Mouse (Mus musculus) hindbrain, embryonic 15.5 days (tissue): ENCODE measurements around the gene Pou2af1. TPM values are rescaled to one million over a fixed set of nuclear protein-coding genes. Genes with fewer than 3 reads are reported as not detected.

Experiments used
- ATAC-seq: fragments of 200-750 bp; cut with Nextera tagmentation; 2 replicates; pipeline ENCODE4 v1.8.0; 2017; ENCODE audit warnings: low read depth, moderate number of reproducible peaks, moderate TSS enrichment; ENCODE audit not compliant: low FRiP score
- H3K27ac ChIP-seq: fragments of 300-500 bp; sonication (generic); replicated peaks from 2 replicates; pipeline ENCODE4 v1.5.1; 2015; ENCODE audit warnings: mild to moderate bottlenecking, inconsistent platforms
- H3K27me3 ChIP-seq: fragments of 300-500 bp; sonication (generic); 2 replicates; pipeline ENCODE4 v1.6.1; 2015; ENCODE audit warnings: control low read depth, inconsistent platforms
- H3K36me3 ChIP-seq: fragments of 300-500 bp; sonication (generic); 2 replicates; pipeline ENCODE4 v1.6.1; 2015; ENCODE audit warnings: control low read depth, inconsistent platforms
- H3K4me1 ChIP-seq: fragments of 300-500 bp; sonication (generic); replicated peaks from 2 replicates; pipeline ENCODE4 v1.6.1; 2015; ENCODE audit warnings: control low read depth, inconsistent platforms
- H3K4me2 ChIP-seq: fragments of 300-500 bp; sonication (generic); 2 replicates; pipeline ENCODE4 v1.6.1; 2015; ENCODE audit warnings: moderate library complexity, mild to moderate bottlenecking, inconsistent platforms
- H3K4me3 ChIP-seq: fragments of 300-500 bp; sonication (generic); 2 replicates; pipeline ENCODE4 v1.5.1; 2015; ENCODE audit warnings: mild to moderate bottlenecking, inconsistent platforms
- H3K9ac ChIP-seq: fragments of 300-500 bp; sonication (generic); 2 replicates; pipeline ENCODE4 v1.6.1; 2015; ENCODE audit warnings: inconsistent platforms
- H3K9me3 ChIP-seq: fragments of 300-500 bp; sonication (generic); 2 replicates; pipeline ENCODE4 v1.6.1; 2016; ENCODE audit warnings: control low read depth, inconsistent platforms
- WGBS: fragments of 180-500 bp; shearing (Covaris S2); methylation state at CpG from one replicate; pipeline ENCODE4 v1.1.7; 2015; 5-methylcytosine and 5-hydroxymethylcytosine counted together
- polyA plus RNA-seq: library from polyadenylated mRNA; unstranded; fragments of >200 nt; fragmentation: Nextera tagmentation; extraction: Ambion mirVana; gene quantifications from 2 replicates; pipeline ENCODE4 v1.2.1, GENCODE M21; 2015

Gene Pou2af1
- polyA plus RNA-seq = 0.10 and 0.27 TPM in 2 replicates

DNA sequence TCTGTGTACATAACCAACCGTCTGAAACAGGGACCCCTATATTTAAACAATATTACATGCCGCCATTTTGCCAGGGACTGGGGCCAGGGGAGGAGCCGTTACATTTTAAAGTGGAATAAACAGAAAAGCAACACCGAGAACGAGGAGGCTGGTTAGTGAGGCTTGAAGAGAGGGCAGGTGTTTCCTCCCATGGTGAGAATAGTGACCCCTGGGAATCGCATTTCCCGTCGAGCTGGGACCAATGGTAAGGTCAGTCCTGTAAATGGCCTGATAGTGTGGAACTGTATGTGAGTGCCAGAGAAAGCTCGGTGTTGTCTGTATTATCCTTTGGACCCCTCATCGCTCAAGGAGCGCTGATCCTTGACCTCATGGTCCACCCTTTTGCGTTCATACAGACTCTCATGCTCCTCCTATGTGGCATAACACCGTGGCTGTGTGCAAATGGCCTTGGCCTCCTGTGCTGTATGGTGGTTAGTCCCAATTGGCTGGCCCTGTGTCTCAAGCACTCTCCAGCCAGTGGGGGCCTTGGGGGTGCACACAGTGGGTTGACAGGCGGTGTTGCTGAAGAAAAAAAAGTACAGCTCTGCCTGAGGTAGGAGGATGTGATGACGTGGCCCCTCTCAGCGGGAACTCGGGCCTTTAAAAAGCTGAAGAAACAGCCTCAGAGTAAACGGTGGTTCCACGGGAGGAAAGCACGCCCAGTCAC lies at the start of gene Pou2af1:
Gene Pou2af1, plus strand, starts transcription at position 686 of the 706 bp plus-strand sequence.
- Histone ChIP-seq H3K27ac (no peak within 1 kb of the TSS), H3K9me3 (no peaks in the 10 kb centered on the region), H3K27me3 (no peaks in the 10 kb centered on the region), H3K4me3 (no peak within 1 kb of the TSS), H3K9ac (no peak within 1 kb of the TSS), H3K36me3 (no peaks in the 10 kb centered on the region), H3K4me1 (no peaks in the 10 kb centered on the region), H3K4me2 (no peak within 1 kb of the TSS)
- ATAC-seq = no peak
- WGBS = 83% methylated on average over 20 of the region's 20 CpGs

DNA sequence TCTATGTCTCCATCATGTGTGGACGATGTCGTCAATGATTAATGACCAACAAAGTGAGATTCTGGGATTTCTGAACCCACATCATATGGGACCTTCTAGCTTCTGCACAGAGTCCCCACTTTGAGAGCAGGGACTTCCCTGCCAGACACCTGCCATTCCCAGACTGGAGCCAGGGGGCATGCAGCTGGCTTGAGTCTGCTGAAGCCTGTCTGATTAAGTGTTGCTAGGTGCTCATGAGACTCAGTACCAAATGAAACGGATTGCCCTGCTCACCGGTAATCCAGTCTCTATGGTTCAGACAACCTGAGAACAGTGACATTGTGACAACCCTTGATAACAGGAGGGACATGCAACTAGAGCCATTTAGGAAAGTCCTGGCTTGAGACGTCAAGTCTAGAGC lies 49.5 kb upstream of the Pou2af1 start:
- Histone ChIP-seq H3K4me3 (no peak overlapping the region), H3K9me3 (no peaks in the 10 kb centered on the region), H3K36me3 (no peaks in the 10 kb centered on the region), H3K9ac (no peak overlapping the region), H3K27me3 (no peaks in the 10 kb centered on the region), H3K4me1 (no peaks in the 10 kb centered on the region), H3K27ac (no peak overlapping the region), H3K4me2 (no peak overlapping the region)
- WGBS = 85% methylated on average over 5 of the region's 5 CpGs
- no peak for ATAC-seq

DNA sequence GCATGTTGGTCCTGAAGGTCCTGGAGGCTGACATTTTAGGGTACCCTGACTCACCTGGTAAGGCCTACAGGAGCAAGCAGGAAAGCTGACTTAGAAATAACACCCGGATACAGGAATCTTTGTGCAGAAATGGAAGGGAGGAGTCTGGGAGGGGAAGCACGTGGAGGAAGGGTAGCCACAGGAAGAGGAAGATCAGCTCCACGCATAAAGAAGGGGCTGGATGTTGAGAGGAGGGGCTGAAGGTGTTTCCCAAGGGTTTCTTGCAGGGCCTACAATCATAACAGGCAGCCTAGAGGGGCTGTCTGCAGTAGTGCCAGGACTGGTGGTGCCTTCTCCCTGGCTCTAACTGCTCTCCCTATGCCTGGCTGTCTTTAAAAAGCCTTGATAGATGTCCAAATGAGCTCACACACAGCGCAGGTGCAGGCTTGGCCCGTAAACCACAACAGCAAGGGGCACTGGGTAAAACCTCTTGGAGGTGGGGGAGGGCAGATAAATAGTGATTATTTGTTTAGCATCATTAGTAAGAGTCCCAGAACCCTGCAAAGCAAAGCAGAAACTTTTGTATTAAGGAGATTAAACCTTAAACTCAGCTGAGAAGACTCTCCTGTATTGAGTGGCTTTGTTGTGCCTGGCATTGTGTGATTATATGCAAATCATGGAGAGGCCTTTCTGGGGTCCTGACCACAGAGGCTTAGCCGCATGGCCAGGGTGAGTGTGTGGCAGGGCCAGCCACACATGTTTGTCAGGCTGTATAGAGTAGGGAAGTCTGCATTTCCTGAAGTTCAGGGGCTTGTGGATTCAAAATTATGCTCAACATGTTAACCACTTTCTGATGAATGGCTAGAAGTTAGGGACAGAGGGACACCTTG lies 48.0 kb upstream of the Pou2af1 start, which contains the start of gene Gm32742:
Gene Gm32742, minus strand, starts transcription at position 206 of the 869 bp plus-strand sequence.
- H3K4me3 ChIP-seq = no peak within 1 kb of the TSS
- no peak within 1 kb of the TSS for H3K4me2 ChIP-seq
- no peak for ATAC-seq
- H3K36me3 ChIP-seq = no peaks in the 10 kb centered on the region
- no peaks in the 10 kb centered on the region for H3K4me1 ChIP-seq
- H3K27me3 ChIP-seq = no peaks in the 10 kb centered on the region
- 50% methylated on average over 6 of the region's 6 CpGs for WGBS
- no peak within 1 kb of the TSS for H3K9ac ChIP-seq
- H3K9me3 ChIP-seq = no peaks in the 10 kb centered on the region
- H3K27ac ChIP-seq = no peak within 1 kb of the TSS

DNA sequence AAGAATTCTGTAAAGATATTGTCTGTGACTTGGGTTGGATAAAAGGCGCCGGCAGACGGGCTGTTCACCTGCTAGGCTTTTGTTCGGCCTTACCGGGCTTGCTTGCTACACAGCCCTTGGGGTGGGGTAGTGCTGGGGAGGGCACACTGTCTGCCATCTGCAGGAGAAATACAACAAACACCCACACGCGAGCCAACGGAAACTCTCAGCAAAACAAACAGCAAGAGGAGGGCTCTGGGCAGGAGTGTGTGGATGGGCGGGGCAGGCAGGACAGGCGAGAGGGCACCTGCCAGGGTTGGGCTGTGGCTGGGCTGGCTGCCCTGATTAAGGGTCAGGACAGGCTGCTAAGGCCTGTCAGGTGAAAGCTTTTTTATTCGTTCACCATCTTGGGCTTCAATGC lies 45.6 kb upstream of the Pou2af1 start:
- ATAC-seq = no peak
- no peaks in the 10 kb centered on the region for H3K4me1 ChIP-seq
- H3K4me3 ChIP-seq = no peak overlapping the region
- no peaks in the 10 kb centered on the region for H3K9me3 ChIP-seq
- no peak overlapping the region for H3K4me2 ChIP-seq
- no peak overlapping the region for H3K27ac ChIP-seq
- H3K27me3 ChIP-seq = no peaks in the 10 kb centered on the region
- 48% methylated on average over 11 of the region's 11 CpGs for WGBS
- no peaks in the 10 kb centered on the region for H3K36me3 ChIP-seq
- no peak overlapping the region for H3K9ac ChIP-seq

DNA sequence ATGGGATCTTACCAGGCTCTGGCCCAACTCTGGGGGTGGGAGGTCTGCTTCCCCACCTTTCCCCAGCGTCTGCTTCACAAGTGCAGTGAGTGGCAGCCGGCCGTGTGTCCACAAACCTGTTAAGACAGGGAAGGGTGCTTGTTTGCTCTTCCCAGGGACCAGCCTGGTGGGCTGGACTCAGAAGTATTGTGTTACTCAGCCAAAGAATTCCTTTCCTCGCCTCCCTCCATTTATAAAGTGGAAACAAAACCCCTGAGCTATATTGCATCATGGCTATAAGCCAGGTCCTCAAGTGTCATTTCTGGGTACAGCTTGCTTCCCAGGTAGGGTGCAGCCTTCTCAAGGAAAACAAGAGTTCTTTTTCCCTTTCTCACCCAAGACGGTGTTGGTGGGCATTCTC lies 44.8 kb upstream of the Pou2af1 start:
- 77% methylated on average over 5 of the region's 5 CpGs for WGBS
- Histone ChIP-seq H3K9ac (no peak overlapping the region), H3K27me3 (no peaks in the 10 kb centered on the region), H3K9me3 (no peaks in the 10 kb centered on the region), H3K4me3 (no peak overlapping the region), H3K36me3 (no peaks in the 10 kb centered on the region), H3K4me2 (no peak overlapping the region), H3K4me1 (no peaks in the 10 kb centered on the region), H3K27ac (no peak overlapping the region)
- ATAC-seq = no peak

DNA sequence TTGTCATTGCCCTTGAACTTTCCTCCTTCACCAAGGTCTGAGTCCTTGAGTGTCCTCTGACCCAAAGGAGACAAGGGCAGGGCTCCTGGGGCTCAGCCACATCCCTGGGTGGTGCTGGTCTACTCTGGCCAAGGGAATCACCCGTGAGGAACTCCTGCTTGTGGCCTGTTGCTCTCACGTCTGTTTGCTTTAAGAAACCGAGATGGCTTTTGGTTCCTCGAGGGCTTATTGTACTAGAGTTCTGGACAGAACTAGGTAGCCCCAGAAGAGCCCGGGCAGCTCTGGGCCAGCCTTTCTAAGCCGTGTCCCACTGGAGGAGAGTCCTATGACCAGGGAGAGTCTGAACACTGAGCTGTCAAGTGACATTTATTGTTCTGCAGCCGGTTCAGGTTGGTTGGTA lies 44.4 kb upstream of the Pou2af1 start:
- no peak for ATAC-seq
- no peak overlapping the region for H3K9ac ChIP-seq
- H3K36me3 ChIP-seq = no peaks in the 10 kb centered on the region
- no peak overlapping the region for H3K4me2 ChIP-seq
- no peaks in the 10 kb centered on the region for H3K4me1 ChIP-seq
- WGBS = 90% methylated on average over 7 of the region's 7 CpGs
- no peak overlapping the region for H3K4me3 ChIP-seq
- H3K27ac ChIP-seq = no peak overlapping the region
- H3K9me3 ChIP-seq = no peaks in the 10 kb centered on the region
- H3K27me3 ChIP-seq = no peaks in the 10 kb centered on the region

DNA sequence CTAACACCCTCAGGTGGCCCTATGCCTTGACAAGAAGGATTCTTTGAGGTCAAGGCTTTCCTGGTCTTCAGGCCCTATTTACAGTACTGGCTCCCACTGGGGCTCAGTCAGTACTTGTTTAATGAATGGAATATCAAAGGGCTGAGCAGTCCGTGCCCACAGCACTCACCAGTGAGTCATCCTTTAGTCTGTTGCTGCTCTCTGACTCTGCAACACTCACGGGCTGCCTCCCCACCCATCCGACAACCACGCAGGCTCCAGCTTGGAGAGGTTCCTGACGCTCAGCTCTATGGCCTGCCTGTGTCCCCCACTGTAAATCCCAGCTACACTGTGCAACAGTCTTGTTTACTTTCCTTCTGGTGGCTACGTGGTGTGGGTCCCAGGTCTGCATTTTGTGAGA lies 43.2 kb upstream of the Pou2af1 start:
- H3K9ac ChIP-seq = no peak overlapping the region
- ATAC-seq = no peak
- no peaks in the 10 kb centered on the region for H3K9me3 ChIP-seq
- no peaks in the 10 kb centered on the region for H3K27me3 ChIP-seq
- 79% methylated on average over 6 of the region's 6 CpGs for WGBS
- H3K27ac ChIP-seq = no peak overlapping the region
- H3K36me3 ChIP-seq = no peaks in the 10 kb centered on the region
- no peak overlapping the region for H3K4me2 ChIP-seq
- H3K4me3 ChIP-seq = no peak overlapping the region
- H3K4me1 ChIP-seq = 0 out of 2 replicates have a peak, but pooled peaks cover 3% of the 10 kb centered on the region

DNA sequence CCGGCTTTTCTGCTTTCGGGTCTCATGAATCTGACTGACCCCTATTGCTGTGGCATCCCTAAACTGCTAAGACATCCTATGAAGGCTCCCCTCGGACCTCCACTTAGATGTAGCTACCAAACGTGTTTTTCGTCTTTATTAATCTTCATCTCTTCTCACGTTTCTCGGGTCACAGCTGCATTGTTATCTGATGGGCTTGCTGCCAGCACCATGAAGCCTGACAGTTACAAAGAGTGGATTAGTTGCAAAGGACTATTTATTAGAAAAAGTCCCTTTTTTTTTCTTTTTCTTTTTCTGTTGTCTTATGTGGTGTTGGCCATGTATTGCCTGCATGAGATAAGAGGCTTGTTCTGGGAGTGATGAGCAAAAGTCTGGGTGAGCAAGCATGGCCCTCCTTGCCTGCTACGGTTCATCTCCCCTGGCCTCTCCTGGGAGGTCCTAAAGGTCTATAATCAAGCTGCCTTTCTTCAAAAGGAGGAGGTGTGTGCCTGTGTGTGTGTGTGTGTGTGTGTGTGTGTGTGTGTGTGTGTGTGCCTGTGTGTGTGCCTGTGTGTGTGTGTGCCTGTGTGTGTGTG lies 38.5 kb upstream of the Pou2af1 start:
- ATAC-seq = no peak
- H3K27me3 ChIP-seq = no peaks in the 10 kb centered on the region
- 0 out of 2 replicates have a peak, but pooled peaks cover 3% of the 10 kb centered on the region for H3K4me1 ChIP-seq
- no peaks in the 10 kb centered on the region for H3K36me3 ChIP-seq
- no peak overlapping the region for H3K4me2 ChIP-seq
- no peak overlapping the region for H3K27ac ChIP-seq
- WGBS = 51% methylated on average over 8 of the region's 8 CpGs
- no peak overlapping the region for H3K9ac ChIP-seq
- H3K4me3 ChIP-seq = no peak overlapping the region
- H3K9me3 ChIP-seq = no peaks in the 10 kb centered on the region

DNA sequence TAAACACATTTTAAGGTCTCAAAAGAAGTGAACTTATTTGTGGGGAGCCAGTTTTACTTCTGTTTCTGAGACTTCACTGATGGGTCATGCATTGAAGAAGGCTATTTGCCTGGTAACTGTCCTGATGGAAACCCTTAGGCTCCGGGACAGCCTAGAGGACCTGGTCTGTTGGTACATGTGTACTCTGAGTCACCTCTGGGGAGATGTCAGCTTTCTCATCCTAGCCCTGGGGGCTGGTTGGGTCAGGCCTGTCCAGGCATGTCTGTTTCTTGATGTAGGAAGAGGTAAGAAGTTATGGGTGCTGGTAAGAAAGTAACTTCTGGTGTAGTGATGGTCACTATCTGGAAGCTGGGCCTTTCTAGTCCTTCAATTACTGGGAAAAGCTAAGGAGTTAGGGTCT lies 37.8 kb upstream of the Pou2af1 start:
- Histone ChIP-seq H3K4me2 (no peak overlapping the region), H3K36me3 (no peaks in the 10 kb centered on the region), H3K9me3 (no peaks in the 10 kb centered on the region), H3K4me1 (0 out of 2 replicates have a peak, but pooled peaks cover 3% of the 10 kb centered on the region), H3K4me3 (no peak overlapping the region), H3K9ac (no peak overlapping the region), H3K27me3 (no peaks in the 10 kb centered on the region), H3K27ac (no peak overlapping the region)
- no peak for ATAC-seq
- 96% methylated on average over 1 of the region's 1 CpGs for WGBS

DNA sequence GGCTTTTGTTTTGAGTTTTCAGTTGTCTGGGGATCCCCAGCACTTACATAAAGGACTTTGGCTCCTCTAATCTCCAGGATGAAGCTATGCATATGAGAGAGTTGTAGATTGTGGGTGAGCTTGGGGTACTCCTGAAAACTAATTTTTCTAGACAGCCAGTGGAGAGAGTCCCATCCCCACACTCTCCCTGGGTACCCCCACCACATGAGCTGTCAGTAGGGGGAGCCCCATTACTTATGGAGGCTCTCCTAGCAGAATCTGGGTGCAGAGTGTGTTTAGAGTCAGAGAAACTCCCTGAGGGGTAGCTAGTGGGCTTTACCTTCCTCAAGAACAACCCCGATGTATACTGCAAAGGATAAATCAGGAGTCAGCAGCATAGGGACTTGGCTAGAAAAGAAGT lies 35.2 kb upstream of the Pou2af1 start:
- no peak overlapping the region for H3K27ac ChIP-seq
- no peak overlapping the region for H3K4me2 ChIP-seq
- ATAC-seq = no peak
- no peaks in the 10 kb centered on the region for H3K36me3 ChIP-seq
- no peaks in the 10 kb centered on the region for H3K27me3 ChIP-seq
- no peaks in the 10 kb centered on the region for H3K9me3 ChIP-seq
- no peak overlapping the region for H3K4me3 ChIP-seq
- H3K9ac ChIP-seq = no peak overlapping the region
- H3K4me1 ChIP-seq = 0 out of 2 replicates have a peak, but pooled peaks cover 3% of the 10 kb centered on the region
- 95% methylated on average over 1 of the region's 1 CpGs for WGBS

DNA sequence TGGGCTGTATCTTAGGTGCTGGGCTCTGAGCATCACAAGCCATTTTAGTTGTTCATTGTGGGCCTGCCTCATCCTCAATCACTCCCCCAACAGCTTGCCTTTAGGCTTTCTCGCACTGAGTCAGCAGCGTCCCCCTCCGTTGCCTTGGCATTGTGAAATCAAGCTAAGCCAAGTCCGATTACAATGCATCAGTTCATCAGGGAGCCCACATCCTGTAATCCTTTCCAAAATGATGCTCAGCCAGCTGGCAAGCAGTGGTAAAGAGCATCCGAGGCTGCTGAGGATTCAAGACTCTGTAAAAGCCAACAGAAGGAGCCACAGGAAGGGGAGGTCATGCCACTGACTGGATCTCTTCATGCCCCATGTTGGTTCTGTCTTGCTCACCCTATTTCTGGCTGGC lies 32.9 kb upstream of the Pou2af1 start:
- Histone ChIP-seq H3K4me2 (no peak overlapping the region), H3K27ac (no peak overlapping the region), H3K9ac (no peak overlapping the region), H3K36me3 (no peaks in the 10 kb centered on the region), H3K27me3 (no peaks in the 10 kb centered on the region), H3K4me3 (no peak overlapping the region), H3K4me1 (no peaks in the 10 kb centered on the region), H3K9me3 (no peaks in the 10 kb centered on the region)
- WGBS = 57% methylated on average over 5 of the region's 5 CpGs
- ATAC-seq = peak; percentile 89
